Mouse (Mus musculus) adrenal gland, adult (tissue): ENCODE measurements around the gene Nfya.
"Not testable (repeated sequence)": the region's sequence is repeated elsewhere in the genome, so short reads cannot be mapped to it uniquely, and the experiment has no call there.

Experiments
- DNase-seq, 2 experiments: peaks; one replicate each; pipeline ENCODE4 v3.0.0; 2022 to 2023; ENCODE audit warnings: low spot score in 1 of 2; ENCODE audit not compliant: inconsistent age in 2 of 2

The Nfya gene

DNA sequence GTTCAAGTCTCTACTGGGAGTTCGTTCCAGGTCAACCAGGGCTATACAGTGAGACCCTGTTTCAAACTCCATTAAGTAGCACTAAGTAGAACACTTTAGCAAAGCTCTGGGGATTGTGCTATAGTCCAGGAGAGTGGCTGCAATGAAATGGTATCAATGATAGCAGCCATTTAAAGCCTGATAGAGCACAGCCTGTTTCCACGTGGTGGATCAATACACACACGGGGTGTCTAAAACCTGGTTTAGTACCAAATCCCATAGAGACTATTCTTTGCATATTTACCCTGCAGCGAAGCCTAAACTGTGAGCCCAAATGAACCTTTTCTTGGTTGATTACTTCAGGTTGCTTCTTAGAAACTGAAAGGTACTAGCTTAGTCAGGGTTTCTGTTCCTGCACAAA, 8.0 kb downstream of the Nfya start:
- DNase-seq = no peak

DNA sequence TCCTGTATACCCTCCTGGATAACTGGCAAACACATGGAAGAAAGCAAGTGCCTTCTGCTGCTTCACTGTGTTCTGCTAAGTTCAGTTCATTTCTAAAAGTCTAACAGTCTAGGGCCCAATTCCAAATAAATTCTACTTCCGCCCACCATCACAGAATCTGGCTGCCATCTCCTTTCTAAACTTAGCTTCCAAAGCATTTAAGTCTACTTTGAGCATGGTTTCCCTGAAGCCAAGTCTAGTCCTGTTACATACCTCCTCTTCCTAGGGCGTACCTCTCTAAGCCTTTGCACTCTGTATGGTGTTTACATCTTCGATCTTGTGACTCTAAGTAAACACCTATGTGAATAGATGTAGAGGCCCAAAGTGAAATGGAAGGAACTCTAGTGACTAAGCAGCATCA, 17.1 kb downstream of the Nfya start:
- no peak for DNase-seq

DNA sequence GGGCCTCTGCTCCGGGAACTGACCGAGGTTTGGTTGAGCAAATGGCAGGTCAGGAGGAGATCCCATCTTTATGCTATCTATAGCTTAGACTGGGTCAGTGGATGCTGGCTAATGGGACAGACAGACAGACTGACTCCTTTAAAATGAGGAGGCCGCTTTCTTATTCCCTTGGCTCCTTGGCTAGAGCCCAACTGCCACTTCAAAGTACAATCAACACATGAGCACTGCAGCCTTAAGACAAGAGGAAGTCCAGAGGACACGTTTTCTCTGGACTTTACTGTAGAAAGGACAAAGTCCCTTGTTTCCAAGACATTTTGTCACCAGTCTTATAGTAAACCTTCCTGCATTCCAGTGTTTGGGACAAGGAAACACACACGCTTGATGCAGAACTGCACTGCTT, 18.3 kb downstream of the Nfya start:
- DNase-seq = no peak

DNA sequence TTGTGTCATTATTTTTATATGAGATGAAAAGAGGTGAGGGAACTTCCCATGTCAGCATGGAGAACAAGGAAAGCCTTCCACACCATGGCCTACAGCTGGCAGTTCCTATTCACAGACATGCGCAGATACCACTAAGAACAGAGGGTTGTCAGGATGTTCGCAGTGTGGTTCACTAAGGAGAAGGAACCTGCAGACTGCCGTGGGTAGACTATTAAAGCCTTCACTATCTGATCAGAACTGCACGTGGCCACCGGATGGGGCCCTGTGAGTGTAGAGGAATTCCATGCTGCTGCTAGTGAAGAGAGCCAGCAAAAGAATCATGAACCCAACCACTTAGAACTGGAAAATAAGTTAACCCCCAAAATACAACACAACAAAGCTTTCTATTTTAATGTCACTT, 20.3 kb downstream of the Nfya start:
- no peak for DNase-seq

DNA sequence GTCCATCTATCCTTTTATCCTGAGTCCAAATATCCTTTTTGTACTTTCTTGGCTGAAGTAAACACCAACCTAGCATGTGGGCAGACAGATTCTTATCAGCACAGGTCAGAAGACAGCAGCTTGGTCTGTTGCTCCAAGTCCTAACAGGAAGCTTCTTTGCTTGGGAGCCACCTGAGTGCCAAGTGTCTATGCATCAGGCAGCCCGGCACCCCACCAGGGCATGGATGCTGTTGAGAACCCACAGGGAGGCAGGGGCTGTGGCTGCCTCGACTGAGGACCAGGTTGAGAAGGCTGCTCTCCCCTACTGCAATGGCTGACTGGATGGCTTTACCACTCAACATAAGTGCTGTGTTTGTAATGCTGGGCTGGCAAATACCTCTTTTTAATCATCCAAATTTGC, 21.0 kb downstream of the Nfya start:
- DNase-seq = no peak

DNA sequence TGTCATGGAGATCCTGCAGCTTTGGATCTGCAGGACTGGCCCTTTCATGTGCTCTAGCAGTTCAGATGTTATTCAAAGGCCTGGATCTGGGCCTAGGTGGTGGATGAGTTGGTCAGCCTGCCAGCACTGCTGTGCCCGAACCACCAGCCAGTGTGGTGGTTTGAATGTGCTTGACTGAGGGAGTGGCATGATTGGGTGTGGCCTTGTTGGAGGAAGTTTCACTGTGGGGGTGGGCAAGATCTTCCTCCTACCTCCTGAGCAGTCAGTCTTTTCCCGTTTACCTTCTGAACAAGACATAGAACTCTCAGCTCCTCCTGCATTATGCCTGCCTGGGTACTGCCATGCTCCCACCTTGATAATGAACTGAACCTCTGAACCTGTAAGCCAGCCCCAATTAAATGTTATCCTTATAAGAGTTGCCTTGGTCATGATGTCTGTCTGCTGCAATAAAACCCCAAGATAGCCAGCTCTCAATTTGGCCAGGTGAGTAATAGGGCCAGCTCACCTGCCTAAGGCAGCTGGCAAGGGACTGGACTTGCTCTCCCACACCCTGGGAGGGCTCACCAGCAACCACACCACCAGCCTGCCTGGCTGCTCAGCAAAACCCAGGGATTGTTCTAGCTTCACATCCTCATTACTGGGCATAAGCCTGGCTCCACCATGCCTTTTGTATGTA, 23.8 kb downstream of the Nfya start:
- DNase-seq = no peak

DNA sequence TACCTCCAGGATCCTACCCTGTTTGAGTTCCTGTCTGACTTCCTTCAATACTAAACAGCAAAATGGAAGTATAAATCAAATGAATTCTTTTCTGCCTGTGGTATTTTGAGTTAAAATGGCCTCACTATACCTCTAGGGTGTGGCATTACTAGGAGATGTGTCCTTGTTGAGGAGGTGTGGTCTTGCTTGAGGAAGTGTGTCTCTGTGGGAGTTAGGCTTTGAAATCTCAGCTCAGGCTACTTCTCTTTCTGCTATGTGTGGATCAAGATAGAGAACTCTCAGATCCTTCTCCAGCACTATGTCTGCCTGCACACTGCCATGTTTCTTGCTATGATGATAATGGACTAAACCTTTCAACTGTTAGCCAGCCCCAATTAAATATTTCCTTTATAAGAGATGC, 30.7 kb downstream of the Nfya start:
- DNase-seq = no peak

DNA sequence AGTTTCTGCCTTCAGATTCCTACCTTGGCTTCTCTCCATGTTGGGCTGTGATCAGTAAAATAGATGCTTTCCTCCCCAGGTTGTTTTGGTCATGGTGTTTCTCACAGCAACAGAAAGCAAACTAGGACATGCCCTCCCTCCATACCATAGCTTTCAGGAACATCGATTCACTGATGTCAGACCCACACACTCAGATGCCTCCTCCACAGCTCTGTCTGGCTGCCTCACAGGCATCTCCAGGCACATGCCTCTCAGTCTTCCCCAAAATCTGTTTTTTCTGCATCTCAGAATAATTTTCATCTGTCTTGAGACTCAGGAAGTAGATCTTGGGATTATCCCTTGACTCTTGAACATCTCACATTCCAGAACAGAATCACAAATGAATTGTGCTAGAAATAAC, 33.6 kb downstream of the Nfya start:
- no peak for DNase-seq

DNA sequence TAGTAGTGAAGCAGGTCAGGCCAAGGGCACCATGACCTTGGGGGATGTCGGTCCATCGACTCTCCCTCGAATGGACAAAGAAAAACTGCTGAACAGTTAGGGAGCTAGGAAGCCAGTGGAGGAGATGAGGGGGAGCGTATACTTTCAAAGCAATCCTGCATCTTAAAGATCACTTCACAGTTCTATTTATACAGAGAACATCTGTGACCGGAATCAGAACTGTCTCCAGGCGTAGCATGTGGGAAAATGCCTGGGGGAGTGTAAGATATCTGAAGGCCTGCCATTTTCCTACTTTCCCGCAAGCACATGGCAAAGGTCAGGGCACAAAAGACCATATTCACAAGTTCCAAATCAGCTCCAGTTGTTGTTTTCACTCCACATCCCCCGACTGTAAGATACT, 36.7 kb downstream of the Nfya start:
- DNase-seq = no peak

DNA sequence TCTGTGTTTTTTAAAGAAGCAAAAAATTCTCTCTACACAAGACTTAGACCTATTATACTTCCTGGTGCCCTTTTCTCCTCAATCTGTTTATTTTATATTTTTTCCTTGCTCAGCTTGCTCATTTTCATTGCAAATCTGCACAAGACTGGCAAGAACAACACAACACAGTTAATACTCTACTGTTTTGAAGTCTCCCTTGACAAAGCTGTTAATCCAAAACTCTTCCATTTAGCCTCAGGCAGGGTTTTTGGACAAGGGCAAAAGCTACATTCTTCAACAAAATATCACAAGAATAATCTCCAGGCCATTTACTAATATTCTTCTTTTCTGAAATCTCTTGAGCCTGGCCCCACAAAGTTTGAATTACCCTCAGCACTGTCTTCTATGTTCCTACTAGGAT, 38.1 kb downstream of the Nfya start:
- no peak for DNase-seq

DNA sequence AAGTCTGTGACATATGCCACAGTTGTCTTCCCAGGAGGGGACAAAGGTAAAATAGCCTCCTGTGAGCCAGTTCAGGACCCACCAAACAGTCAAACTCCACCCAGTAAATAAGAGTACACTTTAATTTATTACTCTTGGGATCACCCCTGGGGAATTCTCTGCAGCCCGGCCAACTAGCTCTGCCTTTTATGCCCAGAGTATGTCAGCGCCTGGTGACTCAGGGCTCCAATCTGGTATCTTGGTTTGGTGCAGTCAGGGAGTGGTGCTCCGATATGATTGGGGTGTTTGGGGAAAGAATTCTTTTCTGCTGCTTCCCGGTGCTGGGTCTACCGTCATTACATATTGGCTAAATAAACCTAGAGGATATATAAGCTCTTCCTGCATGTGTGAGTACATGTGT, 42.9 kb downstream of the Nfya start:
- DNase-seq = no peak

DNA sequence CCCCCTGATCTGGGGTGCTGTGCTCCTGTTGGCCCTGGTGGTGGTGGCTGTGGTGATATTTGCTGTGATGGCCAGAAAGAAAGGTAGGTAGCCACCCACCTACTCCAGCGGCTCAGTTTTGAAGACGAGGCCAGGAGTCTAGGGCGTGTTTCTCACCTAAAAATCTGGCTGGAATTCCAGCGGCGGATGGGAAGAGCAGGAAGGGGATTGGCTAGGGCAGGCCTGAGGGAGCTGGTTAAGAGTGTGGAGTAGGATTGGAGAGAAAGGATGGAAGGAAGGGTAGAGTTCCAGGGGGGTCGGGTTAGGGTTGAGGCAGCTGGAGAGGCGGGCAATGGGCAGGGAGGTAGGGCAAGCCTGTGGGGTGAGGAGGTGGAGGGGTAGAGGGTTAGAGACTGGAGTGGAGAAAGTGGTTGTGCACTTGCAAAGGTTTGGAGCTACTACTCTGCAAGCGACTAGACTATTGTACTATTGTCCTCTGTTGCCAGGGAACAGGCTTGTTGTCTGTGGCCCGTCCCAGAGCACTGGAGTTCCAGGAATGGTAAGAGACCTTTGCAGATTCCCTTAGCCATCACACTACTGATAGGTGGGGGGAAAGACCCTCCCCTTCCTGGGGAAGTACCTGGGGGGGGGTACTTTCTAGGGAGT, 44.1 kb downstream of the Nfya start:
- no peak for DNase-seq

DNA sequence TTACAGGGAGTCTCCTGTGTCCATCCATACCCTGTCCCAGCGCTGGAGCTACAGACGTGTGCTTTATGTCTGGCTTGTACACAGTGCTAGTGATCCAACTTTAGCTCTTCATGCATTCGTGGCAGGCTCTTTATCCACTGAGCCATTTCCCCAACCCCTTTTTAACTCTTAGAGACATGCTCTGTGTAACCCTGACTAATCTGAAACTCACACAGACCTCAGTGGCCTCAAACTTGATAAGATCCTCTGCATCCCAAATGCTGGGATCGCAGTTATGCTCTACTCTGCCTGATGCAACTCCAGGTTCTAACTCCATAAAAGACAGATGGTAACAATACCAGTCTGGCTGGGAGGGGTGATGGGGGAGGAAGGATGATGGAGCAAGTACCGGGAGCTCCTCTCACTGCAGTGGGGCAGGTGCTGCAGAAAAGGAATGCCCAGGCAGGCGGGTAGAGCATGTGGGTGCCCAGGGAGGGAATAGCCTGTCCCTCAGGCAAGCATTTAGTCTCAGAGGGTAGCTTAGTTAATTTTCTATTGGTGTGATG, 46.2 kb downstream of the Nfya start:
- DNase-seq = no peak

DNA sequence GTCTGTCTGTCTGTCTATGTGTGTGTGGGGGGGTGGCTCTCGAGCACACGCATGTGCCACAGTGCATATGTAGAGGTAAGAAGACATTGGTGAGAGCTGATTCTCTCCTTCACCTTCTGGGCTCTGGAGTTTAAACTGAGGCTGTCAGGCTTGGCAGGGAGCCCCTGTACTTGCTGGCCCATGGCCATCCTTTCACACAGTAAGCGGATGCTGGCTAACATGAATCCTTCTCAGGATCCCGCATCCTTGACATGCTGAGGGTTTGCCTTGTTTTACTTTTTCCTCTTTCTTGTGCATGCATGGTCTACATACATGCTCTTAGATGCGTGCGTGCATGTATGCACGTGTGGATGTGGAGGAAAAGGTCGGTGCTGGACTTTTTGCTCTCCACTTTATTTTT, 46.7 kb downstream of the Nfya start:
- DNase-seq = peak in 1 of 2 experiments; percentile 59

DNA sequence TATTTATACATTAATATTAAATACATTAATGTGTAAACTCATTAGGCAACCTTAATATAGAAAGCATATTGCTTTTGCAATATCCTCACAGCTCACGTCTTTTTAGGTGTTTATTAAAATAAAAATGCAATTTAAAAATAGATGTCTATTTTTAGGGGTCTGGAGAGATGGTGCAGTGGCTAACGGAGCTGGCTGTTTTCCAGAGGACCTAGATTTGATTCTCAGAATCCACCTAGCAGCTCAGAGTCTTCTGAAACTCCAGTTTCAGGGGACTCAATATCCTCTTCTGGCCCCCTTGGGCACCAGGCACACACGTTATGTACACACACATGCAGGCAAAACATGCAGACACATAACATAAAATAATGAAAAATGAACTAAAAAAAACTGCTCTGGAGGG, 47.4 kb downstream of the Nfya start:
- no peak for DNase-seq

DNA sequence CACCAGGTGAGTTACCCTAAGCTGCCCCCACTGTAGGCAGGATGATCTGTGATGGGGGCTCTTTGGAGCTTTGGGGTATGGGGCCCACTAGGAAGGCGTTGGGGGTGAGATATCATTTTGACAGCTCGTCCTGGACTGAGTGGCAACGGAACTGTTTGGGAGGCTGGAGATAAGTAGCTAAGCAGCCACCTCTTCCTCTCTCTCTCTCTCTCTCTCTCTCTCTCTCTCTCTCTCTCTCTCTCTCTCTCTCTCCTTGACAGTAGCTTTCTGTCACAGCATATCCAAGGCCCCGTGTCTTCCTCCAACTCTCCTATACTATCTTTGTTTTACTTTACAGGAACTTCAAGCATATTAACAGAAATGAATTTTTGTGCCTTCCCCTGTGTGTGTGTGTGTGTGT, 49.2 kb downstream of the Nfya start:
- DNase-seq = no peak

DNA sequence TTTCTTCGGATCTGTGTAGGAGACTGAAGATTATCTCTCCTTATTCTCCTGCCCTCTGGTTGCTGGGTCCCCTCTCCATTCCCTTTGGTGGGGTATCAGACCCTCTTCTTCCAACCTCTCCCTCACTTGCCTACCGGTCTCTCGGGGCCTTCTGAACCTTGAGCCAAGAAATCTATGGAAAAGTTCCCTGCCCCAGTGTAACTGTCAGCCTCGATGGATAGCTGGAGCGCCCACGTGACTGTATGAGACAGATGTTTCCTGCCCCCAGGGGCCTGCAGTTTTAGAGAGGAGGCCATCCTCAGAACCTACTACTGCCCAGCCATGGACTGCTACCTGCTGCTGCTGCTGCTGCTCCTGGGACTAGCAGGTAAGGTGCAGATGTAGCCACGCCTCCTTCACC, 50.1 kb downstream of the Nfya start, which contains the start of gene Treml1:
TSS of gene Treml1 (plus strand) at position 301 of the 400 bp plus-strand sequence.
- no peak for DNase-seq

DNA sequence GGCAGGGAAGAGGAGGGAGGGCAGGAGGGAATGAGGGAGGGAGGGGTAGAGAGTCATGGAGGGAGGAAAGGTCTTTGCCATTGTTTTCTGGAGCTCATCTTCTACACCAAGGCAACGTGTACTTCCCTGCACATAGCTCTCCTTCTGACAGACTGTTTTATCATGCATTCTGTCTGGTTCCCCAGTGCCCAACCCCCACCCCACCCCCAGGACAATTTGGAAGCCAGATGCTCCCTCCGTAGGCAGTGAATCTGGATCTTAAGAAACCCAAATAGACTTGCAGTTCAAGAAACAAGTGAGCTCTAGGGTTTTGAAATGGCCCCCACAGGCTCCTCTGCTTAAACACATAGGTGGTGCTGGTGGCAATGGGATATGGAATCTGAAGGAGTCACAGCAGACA, 51.8 kb downstream of the Nfya start:
- DNase-seq = no peak

DNA sequence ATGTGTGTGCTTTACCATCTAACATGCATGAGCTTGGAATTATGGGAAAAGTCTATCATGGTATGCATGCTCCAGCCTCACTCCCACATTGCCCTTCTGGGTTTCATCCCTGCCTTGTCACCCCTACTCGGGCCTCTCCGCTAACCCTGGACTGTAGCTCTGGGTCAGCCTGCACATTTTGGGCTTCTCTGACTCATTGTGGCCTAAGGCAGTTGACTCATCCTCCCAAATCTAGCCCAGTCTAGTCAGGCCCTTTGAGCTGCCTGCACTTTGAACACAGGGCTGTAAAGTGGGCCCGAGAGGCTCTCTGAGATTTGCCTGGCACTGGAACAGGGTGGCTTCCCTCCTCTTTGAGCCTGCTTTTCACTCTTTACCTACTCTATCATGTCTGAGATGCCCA, 53.9 kb downstream of the Nfya start:
- peak; percentile 43 to 69 for DNase-seq

DNA sequence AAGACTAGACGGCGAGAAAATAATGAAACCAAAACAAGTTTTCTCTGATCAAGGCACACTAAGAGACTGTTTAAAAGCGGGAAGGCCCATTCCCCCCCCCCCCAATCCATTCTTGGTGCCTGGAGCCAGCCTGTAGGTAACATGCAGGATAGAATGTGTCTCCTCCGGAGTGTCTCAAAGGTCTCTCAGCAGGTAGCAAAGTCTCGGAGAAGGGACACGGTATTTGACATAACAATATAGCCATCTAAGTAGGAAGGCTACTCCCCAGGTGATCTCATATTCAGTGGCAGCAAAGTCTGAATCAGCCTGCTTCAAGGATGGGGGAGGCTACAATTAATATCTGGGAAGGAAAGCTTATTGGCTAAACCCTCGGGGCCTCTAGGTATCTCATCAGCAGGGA, 56.7 kb downstream of the Nfya start:
- DNase-seq = not testable (repeated sequence)

DNA sequence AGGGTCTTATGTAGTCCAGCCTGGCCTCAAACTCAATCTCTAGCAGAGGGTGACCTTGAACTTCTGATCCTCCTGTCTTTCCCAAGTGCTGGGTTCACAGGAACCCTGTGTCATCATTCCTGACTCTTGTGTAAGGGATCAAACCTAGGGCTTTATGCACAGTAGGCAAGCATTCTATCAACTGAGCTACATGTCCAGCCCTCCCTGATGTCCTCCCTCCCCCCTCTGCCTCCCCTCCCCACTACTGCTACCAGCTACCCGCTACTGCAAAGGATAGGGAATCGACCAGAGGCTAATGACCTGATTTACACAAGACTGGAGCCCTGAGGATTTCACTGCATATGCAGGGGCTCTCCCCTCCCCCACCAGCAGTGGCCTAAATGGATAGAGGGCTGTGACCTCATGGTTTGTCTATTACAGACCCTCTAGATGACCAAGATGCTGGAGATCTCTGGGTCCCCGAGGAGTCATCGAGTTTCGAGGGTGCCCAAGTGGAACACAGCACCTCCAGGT, 59.0 kb downstream of the Nfya start:
- no peak for DNase-seq

DNA sequence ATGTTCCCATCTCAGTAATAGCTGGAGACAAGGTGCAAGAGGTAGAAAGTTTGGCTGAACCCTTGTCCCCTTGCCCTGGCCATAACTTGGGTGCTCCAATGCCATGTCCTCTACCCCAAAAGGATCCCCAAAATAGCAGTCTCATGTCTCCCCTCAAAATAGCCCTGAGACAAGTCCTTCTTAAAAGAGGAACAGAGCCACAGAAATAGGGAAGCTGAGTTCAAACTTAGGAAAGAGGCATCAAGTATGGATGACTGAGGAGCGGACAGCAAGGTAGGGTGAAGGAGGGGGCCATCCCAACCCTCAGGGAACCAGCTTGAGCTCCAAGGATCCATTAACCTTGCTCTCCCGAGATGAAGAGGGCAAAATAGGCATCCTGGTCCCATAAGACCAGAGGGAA, 62.4 kb downstream of the Nfya start:
- no peak for DNase-seq

DNA sequence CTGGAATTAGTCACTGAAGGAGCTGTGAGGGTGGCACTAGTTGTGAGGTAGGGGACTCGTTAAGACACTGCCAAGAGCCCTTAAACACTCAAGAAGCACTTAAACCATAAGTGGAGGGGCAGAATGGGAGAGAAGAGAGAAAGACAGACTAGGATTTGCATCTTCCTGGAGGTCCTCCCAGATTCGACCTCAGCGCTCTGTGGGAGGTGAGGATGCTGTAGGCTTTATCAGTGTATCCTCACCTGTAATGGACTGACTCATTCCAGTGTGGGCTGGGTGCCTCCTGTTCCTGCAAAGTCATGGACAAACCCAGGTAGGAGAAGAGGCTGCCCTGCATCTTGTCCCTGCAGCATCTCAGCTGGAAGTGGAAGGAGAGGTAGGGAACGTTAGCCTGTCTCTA, 62.9 kb downstream of the Nfya start:
- no peak for DNase-seq
